Mouse (Mus musculus): Measurements from ENCODE around the gene Zfp54. TPM values are rescaled to one million over a fixed set of nuclear protein-coding genes. Genes with fewer than 3 reads are reported as not detected.

Gene Zfp54
- polyA plus RNA-seq (2015; fragmentation: Nextera tagmentation; extraction: Ambion mirVana) = 7.4 TPM in 2 replicates

GRCm38 (mm10) chr17:21422664-21423599 is at the start of gene Zfp54:
TSS of gene Zfp54 (plus strand) at chr17:21423227.

GRCm38 (mm10) chr17:21383391-21384056 is 39.5 kb upstream of the Zfp54 start, which contains the start of gene Zfp677:
TSS of gene Zfp677 (plus strand) at chr17:21383748.

GRCm38 (mm10) chr17:21450138-21450704 is 27.2 kb downstream of the Zfp54 start, which contains the start of gene Zfp51:
TSS of gene Zfp51 (plus strand) at chr17:21450374.

Other genes starting within 250 kb of the Zfp54 start
- gene Vmn1r234, start 197.1 kb upstream of the Zfp54 start, polyA plus RNA-seq (2015; fragmentation: Nextera tagmentation; extraction: Ambion mirVana) = not detected in 2 replicates
- not detected in 2 replicates for gene Vmn1r235, start 166.8 kb upstream of the Zfp54 start, polyA plus RNA-seq (2015; fragmentation: Nextera tagmentation; extraction: Ambion mirVana)
- gene Vmn1r236, start 140.3 kb upstream of the Zfp54 start, polyA plus RNA-seq (2015; fragmentation: Nextera tagmentation; extraction: Ambion mirVana) = not detected in 2 replicates
- not detected in 2 replicates for gene Vmn1r237, start 111.4 kb upstream of the Zfp54 start, polyA plus RNA-seq (2015; fragmentation: Nextera tagmentation; extraction: Ambion mirVana)
- 6.4 and 6.7 TPM in 2 replicates for gene Zfp677, start 39.5 kb upstream of the Zfp54 start, polyA plus RNA-seq (2015; fragmentation: Nextera tagmentation; extraction: Ambion mirVana)
- gene Zfp51, start 27.1 kb downstream of the Zfp54 start, polyA plus RNA-seq (2015; fragmentation: Nextera tagmentation; extraction: Ambion mirVana) = 14.5 and 15.4 TPM in 2 replicates
- gene Zfp53, start 65.8 kb downstream of the Zfp54 start, polyA plus RNA-seq (2015; fragmentation: Nextera tagmentation; extraction: Ambion mirVana) = 6.4 and 8.0 TPM in 2 replicates
- gene Zfp52, start 112.3 kb downstream of the Zfp54 start, polyA plus RNA-seq (2015; fragmentation: Nextera tagmentation; extraction: Ambion mirVana) = 16.3 and 25.1 TPM in 2 replicates
- gene Zfp948, start 143.8 kb downstream of the Zfp54 start, polyA plus RNA-seq (2015; fragmentation: Nextera tagmentation; extraction: Ambion mirVana) = 15.1 and 19.5 TPM in 2 replicates
- 3.7 TPM in 2 replicates for gene Zfp983, start 227.4 kb downstream of the Zfp54 start, polyA plus RNA-seq (2015; fragmentation: Nextera tagmentation; extraction: Ambion mirVana)

All from adrenal gland, postnatal 0 days (tissue).